Mouse (Mus musculus) adrenal gland, postnatal 0 days (tissue): ENCODE measurements around the gene Tspan11. TPM values are rescaled to one million over a fixed set of nuclear protein-coding genes. Genes with fewer than 3 reads are reported as not detected.

Source experiments
- polyA plus RNA-seq: library from polyadenylated mRNA; unstranded; fragments of >200 nt; fragmentation: Nextera tagmentation; extraction: Ambion mirVana; gene quantifications from 2 replicates; pipeline ENCODE4 v1.2.1, GENCODE M21; 2015

The Tspan11 gene
- polyA plus RNA-seq = 6.9 and 12.5 TPM in 2 replicates

DNA sequence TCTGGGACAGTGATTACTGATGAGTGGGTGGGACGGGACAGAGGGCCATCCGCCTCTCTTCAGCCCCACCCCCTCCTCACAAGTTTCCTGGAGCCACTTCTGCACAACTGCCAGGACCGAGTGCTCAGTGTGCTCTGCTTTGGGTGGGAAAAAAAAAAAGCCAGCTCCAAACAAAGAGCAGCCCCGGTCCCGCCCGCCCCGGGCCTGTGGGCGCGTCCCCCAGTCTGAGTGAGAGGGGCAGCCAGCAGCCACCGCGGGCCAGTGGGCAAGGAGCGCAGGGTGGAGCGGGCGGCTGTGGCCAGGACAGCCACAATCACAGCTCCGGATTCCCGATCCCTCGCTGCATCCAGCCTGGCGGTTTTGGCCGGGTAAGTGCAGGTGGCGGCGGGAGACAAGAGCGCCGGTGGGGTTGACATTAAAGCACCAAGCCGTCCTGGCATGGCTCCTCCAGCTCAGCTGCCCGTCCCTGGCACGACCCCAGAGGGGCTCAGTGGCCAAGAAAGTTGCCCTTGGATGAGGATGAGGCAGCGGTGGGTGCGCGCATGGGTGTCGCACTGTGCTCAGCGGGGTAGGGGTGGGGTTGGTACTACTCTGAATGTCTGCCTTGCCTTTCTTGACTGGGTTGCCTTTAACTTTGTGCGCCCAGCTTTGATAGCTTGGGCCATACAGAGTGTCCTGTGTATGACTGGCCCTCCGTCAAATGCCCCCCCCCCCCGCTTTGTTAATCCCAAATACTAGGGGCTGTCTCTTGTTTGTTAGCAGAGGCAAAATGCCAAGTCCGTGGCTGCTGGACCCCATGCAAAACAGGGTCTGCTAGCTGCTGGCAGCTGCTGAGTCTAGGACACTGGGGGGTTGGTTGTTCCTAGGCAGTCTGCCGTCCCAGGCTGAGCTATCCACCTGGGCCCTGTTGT is at the start of gene Tspan11:
Gene Tspan11 (plus strand): TSS at position 79 of the 911 bp plus-strand sequence.

Other genes with a start within 250 kb of the Tspan11 start
- 0.08 and 0.13 TPM in 2 replicates for gene Prmt8, start 118.1 kb upstream of the Tspan11 start, polyA plus RNA-seq